Mouse (Mus musculus) E14TG2a.4 (cell line): Measurements from ENCODE around the gene Nr3c2.

Source experiments
- CTCF ChIP-seq: conservative IDR thresholded peaks from 2 replicates; pipeline ENCODE4 v1.5.1; 2014; ENCODE audit warnings: low read length
- NANOG ChIP-seq: IDR thresholded peaks from 2 replicates; pipeline ENCODE4 v1.6.1; 2014; ENCODE audit warnings: borderline replicate concordance, low read length, mixed read lengths
- POU5F1 ChIP-seq: IDR thresholded peaks from 2 replicates; pipeline ENCODE4 v1.6.1; 2014; ENCODE audit warnings: low read length, borderline replicate concordance

DNA sequence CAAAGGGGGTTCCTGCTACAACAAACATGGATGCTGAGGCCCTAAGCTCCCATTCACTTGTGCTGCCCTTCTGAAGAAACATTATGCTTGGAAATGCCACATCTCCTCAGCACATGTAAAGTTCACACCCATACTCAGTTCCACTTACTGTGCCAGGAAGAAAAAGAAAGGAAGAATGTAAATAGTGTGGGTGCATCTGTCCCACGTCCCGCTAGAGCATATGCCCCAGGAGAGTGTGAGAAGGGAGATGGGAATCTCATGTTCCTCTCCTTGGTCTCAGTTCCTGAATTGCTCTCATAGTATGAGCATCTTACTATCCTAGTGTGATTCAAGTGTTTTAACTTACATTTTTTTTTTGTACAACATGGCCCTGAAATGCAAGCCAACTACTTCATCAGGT is 22.4 kb upstream of the Nr3c2 start:
- TF ChIP-seq CTCF: no peak
- no peak for TF ChIP-seq POU5F1
- TF ChIP-seq NANOG: no peak
